Mouse (Mus musculus): ENCODE measurements at regions not wholly inside any gene's neighbourhood (a gene's known extent, or its start where the extent isn't known, plus 50 kb on each side); places are given as distances from the start of the nearest gene placed in this dataset.

- no peak for ATAC-seq (replicated peaks; ENCODE audit: low FRiP score, low TSS enrichment, poor library complexity, severe bottlenecking)
Measured at GRCm38 (mm10) chr6:14431751-14432150, 323.3 kb downstream of the Ppp1r3a start.

- no peak for ATAC-seq (replicated peaks; ENCODE audit: low FRiP score, low TSS enrichment, poor library complexity, severe bottlenecking)
Measured at GRCm38 (mm10) chr6:14409772-14410171, 345.3 kb downstream of the Ppp1r3a start.

DNA sequence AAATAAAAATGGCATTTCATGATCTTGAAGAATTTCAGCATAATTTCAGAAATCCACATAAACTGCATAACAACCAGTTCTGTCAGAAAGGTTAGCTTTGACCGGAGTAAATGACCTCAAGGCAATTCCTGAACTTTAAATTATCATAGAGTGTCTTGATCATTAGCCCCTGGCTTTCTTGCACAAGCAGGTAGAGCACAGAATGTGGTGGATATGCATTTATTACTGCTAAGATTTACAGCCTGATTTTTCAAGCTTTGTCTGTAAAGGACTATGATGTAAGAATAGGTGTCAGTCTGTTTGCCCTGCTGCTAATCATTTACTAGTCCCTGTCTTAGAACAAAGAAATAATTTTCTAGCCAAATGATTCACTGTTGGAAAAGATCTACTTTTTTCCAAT is 347.3 kb downstream of the Ppp1r3a start:
- no peak for ATAC-seq (replicated peaks; ENCODE audit: low FRiP score, low TSS enrichment, poor library complexity, severe bottlenecking)

DNA sequence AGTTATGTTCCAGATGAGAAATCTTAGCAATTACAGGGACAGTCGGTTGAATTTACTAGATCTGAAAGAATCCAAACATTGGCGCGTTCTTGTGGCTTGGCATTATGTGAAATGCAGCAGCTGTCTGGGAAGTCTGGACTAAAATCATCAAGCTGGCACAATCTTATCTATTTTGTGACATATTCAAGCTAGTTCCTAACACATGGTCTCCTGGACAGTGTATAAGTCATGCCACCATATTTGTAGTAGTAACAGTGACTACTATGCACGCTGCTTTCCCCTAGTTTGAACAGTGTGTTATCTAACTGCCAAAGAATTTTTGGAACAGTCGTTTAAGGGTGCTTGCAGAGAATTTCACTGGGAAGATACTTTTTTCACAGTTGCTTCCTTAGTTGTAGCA is 396.8 kb downstream of the Ppp1r3a start:
- ATAC-seq (replicated peaks; ENCODE audit: low FRiP score, low TSS enrichment, poor library complexity, severe bottlenecking), result no peak

Measured in megakaryocyte-erythroid progenitor cell, adult 5-6 weeks (primary cell).